Mouse (Mus musculus) heart, postnatal 0 days (tissue): ENCODE data around the gene Olfr963.

Experiments used
- CTCF ChIP-seq: IDR thresholded peaks from 2 replicates; pipeline ENCODE4 v1.5.1; 2016; ENCODE audit warnings: antibody characterized with exemption, control low read depth, low read depth
- EP300 ChIP-seq: IDR thresholded peaks from 2 replicates; pipeline ENCODE4 v1.6.1; 2016; ENCODE audit warnings: antibody characterized with exemption, low read depth

DNA sequence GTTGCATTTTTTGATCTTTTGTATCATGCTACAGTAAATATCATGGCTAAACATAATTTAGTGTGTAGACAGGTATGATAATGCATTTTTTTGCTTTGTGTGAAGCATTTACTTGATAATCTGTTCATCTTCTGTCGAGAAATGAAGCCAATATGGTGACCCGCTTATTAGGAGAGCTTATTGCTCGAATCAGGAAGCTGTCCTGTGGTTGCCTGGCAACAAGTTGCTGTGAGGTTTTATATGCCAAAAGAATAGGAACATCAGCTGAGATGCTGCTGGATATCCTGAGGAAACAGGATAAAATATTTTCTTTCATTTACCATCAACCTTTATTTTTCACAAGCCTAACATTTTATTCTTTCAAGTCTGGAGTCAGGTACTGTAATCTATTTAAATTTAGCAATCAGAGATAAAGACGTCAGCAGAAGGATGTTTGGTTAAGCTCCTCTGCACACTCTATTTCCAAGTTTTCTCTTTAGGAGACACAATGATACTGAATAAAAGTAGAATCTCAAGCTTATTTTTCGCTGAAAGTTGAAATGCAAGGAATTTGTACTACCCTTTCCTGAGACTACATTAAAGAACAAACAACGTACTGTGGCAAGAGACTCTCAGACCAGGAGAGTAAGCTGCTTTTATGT lies 12.1 kb upstream of the Olfr963 start:
- TF ChIP-seq CTCF (no peak), EP300 (no peak)
